Mouse (Mus musculus) hindlimb bud, embryonic 11.5 days (tissue): ENCODE measurements around the gene Ppie.
"Not testable (repeated sequence)": the region's sequence is repeated elsewhere in the genome, so short reads cannot be mapped to it uniquely, and the experiment has no call there.

Experiments used
- DNase-seq: peaks from one replicate; pipeline ENCODE4 v3.0.0-alpha.2; 2012; ENCODE audit warnings: low read depth, low spot score; ENCODE audit errors: extremely low spot score

The Ppie gene

DNA sequence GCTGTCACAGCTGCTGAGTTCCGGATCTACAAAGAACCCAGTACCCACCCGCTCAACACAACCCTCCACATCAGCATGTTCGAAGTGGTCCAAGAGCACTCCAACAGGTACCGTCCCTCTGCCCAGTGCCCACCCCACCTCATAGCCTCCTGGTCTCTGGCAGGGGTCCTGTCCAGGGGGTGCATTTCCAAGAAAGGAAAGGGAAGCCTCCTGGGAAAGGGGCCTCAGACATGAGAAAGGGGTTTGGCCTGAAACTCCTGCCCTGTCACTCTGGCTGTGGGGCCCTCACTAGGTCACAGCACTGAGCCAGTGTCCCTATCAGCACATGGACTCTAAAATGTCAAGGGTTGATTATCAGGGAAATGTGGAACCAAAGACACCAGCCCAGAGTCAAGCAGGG is 25.1 kb downstream of the Ppie start:
- DNase-seq, result not testable (repeated sequence)

DNA sequence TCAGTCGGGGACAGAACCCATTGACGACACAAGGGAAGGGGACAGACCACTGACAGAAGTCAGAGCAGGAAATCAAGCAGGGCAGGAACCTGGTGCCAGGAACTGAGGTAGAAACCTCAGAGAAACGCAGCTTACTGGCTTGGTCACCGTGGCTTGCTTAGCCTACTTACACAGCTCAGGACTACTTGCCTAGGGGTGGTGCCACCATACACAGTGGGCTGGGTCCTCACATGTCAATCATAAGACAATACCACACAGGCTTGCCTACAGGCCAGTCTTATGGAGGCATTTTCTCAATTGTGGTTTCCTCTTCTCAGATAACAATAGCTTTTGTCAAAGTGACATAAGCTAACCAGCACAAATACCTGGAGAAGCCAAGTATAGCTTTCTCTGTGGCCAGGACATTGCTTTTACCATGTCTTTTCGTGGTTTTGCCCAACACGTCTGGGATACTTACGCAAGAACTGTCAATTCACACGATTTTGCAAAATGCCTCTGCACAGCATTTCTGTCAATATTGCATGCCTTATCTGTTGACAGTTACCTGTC is 27.5 kb downstream of the Ppie start:
- DNase-seq, result no peak

DNA sequence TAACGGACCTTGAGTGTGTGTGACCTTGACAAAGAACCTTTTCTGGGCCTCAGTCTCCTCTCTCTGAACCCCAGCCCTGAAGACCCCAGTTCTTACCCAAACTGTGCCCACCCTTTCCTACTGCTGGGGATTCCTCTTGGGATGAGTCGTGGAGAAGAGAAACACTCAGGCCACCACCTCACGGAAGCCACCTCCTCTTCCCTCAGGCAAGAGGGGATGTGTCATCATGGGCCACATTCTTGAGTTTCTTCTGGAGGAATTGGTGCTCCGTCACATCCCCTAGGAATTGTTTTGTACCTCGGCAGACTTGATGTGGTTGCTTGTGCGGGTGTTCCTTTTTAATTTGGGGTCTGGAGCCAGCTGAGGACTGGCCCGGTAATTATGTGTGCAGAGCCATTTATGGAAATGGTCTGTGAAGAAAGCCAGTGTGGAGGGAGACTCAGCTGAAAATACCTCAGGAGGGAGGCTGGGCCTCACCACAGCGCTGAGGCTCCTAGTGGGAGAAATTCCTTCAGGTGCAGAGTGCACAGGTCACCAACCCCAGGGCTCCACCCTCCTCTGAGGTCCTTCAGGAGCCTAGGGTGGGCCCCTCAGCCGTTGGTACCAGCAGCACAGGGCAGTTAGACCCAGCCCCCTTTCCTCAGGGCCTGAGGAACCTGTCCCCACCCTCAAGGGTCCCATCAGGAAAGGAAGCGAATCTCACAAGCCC is 28.3 kb downstream of the Ppie start:
- not testable (repeated sequence) for DNase-seq

DNA sequence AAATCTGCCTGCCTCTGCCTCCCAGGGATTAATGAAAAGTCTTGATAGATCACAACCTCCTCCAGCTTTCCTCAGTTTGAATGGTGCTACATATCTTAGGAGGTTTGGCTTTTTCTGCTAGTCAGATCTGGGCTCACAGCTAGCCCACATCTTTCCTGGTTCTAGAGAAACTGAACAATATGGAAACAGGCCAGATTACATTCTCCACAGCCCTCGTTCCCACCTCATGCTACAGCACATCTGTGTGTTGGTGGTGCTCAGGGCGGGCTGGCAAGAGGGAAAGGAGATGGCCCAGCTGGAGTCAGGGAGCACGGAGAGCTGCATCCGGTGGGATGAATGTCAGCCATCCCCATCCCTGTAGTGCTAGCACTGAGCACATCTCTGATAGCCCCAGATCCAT is 29.0 kb downstream of the Ppie start:
- DNase-seq, result no peak

DNA sequence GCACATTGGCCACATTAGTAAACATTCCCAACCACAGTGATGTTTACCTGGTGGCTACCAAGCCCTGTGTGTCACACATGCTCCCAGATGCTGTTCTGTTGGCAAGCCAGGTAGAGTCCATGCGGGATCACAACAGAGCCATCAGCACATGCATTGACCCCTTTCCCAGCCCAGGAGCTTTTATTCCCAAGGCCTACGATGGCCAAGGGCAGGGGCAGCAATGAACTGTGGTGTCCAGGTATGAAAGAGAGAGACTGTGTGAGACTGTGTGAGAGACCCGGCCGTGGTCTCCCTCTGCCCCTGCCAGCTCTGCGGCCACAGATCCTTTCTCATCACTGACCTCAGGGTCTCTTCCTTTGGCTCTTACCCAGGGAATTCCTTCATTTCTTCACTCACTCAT is 31.7 kb downstream of the Ppie start:
- DNase-seq, result no peak

DNA sequence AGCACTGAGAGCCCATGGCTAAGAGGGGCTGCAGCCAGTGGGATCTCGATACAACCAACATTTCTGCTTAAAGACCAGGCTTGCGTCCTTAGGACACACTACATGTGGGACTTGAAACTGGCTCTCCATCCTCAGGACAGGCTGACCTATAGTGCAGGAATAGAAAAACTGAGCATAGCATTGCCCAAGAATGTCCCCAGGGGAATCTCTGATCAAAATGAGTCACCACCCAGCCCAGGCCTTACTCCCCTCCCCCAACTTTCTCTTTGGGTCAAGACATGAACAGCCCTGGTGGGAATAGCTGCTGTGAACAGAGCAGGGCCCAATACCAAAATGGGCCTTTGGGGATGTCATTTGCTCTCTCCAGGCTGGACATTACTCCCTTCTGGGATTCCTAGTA is 32.9 kb downstream of the Ppie start:
- DNase-seq, result no peak

DNA sequence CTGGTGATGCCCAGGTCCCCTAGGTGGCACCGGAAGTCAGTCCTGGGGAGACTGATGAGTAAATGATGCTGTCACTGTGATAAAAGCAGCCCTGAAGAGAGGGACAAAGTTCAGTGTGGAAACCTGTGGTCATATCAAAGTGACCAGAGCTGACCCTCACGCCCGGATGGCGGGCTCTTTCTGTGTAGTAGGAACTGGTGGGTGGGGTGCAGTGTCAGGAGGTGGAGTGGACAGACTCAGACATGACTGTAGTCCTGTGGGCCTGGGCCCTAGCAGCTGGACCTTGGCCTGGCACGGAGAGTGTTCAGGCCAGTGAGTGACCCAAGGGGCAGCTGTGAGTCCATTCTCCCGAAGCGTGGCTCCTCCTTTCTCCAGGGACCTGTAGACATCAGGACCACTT is 33.8 kb downstream of the Ppie start:
- not testable (repeated sequence) for DNase-seq

DNA sequence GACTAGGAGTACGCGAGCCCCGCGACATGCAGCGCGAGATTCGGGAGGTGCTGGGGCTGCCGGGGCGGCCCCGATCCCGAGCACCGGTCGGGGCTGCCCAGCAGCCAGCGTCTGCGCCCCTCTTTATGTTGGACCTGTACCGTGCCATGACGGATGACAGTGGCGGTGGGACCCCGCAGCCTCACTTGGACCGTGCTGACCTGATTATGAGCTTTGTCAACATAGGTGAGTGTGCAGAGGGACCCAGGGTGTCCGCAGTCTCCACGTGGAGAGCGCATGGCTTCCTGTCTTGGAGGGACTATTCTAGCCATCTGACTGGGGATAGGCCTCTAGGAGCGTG is 34.3 kb downstream of the Ppie start:
- DNase-seq, result no peak

DNA sequence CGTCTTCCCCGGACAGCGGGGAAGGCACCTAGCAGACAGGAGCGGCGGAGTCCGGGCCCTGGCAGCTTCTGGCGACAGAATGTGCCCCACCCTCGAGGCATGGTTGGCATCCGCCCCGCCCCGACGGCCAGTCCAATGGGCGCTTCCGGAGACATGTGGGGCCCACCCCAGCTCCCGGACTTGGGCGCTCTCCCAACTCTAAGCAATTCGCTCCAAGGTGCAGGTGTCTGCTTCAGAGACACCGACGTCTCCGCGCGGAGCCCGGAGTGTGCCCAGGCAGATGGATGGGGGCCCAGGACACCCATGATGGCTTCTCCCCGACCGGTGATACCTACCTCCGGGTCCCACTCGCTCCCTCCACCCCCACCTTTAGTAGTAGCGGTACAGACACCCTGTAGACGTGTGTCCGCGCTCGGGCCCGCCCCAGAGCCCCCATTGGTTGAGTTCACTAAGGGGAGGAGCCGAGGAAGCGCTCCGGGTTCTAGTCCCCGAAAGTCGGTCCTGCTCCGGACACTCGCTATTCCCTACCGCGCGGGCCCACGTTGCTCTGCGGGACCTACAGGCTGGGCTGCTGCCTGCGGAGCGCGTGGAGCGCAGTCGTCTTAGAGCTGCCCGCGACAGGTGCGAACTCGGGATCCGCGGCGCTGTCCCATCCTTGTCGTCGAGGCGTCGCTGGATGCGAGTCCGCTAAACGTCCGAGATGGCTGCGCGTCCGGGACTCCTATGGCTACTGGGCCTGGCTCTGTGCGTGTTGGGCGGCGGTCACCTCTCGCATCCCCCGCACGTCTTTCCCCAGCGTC is 34.9 kb downstream of the Ppie start, which contains the start of gene Bmp8b:
Gene Bmp8b, plus strand, starts transcription at position 515 of the 800 bp plus-strand sequence.
- no peak for DNase-seq

DNA sequence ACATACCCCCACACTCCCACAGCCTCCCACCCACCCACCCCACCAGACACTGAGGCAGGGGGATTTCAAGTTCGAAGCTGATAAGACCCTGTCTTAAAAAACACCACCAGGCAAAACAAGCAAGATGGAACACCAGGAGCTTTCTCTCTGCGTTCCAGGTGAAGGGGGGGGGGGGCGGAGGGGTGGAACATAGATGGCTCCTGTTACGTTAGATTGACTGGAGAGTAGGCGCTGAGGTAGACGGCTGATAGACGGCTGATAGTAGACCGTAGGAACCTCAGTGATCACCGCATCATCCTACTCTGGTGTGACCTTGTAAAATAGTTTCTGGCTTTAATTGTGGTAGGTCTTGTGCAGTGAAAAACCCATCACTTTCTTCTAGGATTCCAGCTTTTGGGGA is 45.9 kb downstream of the Ppie start:
- no peak for DNase-seq

DNA sequence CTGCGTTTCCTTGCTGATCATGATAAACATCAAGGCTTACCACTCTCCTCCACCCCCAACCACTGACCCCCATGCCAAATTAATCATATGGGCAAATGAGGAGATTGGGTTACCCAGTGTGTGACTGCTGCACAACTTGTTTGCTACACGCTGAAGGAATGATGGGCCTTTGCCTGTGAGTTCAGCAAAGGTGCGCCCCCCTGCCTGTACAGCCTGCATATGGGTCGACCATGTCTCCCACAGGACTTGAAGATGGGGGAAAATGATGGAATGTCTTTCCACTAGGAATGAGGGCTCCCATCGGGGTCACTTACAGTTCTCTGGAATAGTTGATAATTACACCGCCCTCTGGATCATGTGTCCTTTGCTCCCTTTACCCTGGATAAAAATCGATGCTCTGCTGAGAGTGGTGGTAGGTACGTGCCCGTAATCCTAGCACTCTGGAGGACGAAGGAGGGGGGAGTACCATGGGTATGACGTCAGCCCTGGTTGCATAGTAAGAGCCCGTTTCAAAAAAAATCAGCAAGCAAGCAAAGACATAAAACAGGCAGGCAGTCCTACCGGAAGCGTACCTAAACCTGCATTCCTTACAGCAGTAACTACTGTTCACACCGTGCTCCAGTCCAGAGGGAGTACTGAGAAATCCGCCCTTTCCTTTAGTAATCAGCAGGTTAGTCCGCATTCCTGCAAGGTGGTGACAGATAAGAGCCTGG is 46.5 kb downstream of the Ppie start:
- DNase-seq, result no peak

DNA sequence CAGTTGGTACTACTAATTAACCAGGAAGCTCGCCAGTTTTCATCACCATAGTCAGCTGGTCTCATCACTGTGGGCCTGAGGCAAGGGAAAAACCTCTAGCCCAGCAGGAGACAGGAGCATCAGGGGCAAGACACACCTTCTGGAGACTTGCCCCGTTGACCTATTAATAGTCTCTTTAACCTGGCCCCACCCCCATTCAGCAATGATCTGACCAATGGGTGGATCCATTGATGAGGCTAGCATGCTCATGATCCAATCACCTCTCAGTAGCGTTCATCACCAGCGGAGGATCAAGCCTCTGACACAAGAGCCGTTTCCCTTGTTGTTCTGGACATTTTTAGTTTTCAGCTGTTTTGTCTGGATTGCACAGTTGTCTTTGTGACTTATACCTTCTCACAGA is 47.1 kb downstream of the Ppie start:
- DNase-seq, result no peak

DNA sequence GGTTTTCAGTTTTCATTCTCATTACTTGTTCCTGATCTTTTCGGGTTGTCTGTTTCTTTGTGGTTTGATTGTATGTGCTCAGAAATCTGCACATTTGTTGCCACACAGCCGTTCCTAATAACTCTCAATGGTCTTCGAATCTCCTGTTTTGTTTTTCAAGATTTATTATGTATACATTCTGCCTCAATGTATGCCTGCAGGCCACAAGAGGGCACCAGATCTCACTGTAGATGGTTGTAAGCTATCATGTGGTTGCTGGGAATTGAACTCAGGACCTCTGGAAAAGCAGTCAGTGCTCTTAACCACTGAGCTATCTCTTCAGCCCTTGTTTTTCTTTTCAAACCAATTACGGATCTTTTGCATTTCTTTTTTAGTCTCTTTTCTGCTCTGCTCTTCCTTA is 53.4 kb downstream of the Ppie start:
- no peak for DNase-seq

DNA sequence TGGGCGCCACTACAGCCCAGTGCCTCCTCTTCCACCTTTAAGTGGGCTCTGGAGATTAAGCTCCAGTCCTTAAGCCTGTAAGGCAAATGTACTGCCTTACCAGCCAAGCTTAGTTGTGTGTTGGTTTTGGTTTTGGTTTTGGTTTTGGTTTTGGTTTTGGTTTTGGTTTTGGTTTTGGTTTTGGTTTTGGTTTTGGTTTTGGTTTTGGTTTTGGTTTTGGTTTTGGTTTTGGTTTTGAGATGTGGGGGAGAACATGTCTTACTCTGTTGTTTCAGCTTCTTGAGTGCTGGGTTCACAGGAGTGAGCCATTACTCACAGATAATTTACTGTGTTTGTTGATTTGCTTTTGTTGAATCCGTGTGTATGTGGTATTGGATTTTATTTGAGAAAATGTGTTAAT is 54.5 kb downstream of the Ppie start:
- no peak for DNase-seq

DNA sequence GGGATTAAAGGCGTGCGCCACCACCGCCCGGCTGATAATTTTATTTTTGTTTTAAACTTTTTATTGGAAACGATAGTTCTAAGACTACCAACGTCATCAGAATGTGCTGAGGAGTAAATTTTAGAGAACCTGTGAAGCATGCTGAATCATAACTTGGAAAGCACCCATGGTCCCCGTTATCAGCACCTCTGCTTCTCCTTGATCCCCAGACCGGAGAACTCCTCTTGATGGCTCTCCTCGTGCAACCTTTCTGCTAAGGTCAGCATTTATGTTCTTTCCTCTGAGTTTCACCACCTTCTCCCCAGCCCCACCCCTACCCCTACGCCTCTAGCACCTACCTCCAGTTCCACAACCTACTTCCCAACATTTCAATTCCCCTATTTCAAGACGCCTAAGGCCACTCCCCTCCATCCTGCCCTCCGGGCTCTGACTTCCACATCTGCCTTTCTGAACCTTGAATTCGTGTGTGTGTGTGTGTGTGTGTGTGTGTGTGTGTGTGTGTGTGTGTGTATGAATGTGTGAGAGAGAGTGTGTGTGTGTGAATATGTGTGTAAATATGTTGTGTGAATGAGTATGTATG is 56.3 kb downstream of the Ppie start:
- no peak for DNase-seq

DNA sequence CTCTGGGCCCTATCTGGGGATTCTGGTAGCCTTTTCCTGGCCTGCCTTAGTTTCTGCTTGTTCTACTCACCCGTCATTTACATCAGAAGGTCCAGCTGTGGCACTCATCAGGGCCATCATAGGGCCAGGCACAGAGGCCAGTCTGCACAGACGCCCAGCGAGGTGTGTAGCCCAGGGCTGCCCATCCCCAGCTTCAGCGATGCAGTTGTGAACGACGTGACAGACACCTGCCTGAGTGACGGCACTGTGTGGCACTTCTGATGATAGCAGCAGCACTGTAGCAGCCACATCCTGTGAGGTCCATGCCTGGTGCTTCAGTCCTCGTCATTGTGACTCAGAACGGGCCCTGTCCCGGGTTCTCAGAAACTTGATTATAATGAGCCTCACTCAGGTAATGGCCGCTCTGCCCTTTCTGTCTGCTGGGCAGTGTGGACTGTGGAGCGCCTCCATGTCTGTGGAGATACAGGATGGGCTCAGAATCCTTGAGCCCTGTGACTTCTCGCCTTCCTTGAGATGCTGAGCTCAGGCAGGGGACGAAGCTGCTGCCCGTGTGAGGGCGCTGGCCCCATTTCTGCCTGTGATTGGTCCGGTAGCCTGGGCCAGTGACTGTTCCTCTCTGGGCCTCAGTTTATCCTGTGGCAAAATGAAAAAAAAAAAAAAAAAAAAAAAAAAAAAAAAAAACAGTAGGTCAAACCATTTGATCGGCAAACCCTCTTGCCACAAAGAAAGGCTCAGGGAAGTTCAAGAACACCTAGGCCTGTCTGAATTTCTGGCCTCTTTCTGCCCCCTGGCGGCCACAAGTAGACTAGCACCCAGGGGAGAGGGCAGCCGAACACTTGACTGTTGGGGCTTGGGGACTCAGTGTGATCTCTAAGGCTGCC is 57.2 kb downstream of the Ppie start:
- DNase-seq, result peak; percentile 33

DNA sequence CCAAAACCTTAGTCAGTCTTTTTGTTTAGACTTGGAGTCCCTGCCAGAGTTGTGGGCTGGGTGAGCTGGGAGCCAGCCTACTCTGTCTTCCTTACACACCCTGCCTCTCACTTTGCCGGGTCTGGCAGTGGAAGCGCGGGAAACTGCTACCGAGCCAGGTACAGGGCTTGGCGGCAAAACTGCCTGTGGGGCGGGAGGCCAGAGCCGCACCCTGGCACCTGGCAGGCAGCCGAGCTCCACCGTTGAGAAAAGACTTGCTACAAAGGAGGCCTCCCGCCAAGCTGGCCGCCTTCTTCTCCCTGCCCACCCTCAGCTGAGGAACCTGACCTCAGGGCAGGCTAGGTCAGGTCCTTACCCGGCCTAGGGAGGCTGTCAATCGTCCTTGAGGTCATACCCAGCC is 59.0 kb downstream of the Ppie start:
- DNase-seq, result no peak

DNA sequence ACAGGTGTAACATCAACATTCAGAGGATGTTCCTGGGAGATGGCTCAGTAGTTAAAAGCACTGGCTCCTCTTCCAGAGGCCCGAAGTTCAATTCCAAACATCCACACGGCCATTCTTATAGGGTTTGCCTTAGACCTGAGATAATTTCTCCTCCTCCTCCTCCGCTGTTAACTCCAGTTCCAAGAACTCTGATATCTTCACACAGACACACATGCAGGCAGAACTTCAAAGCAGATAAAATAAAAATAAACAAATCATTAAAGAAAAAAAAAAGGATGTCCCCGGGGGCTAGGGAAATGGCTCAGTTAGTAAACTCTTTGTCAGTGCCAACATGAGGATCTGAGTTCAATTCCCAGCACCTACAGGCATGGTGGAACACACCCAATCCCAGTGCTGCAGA is 61.5 kb downstream of the Ppie start:
- no peak for DNase-seq
